Mouse (Mus musculus) spleen, adult 10 weeks (tissue): ENCODE results near the gene Gabra4. TPM values are rescaled to one million over a fixed set of nuclear protein-coding genes. Genes with fewer than 3 reads are reported as not detected.

Source experiments
- polyA plus RNA-seq: library from polyadenylated mRNA; stranded (reverse); fragments of 350-450 nt; fragmentation: Illumina TruSeq; extraction: RNeasy Lipid Tissue Mini Kit (QIAGEN cat#74804); gene quantifications from one replicate; pipeline ENCODE4 v1.2.3, GENCODE M21; 2015; ENCODE audit warnings: low replicate concordance; ENCODE audit not compliant: insufficient read depth

The Gabra4 gene
- polyA plus RNA-seq, result 0.11 TPM

GRCm38 (mm10) chr5:71658115-71658497 is at the start of gene Gabra4:
Gene Gabra4, minus strand, starts transcription at chr5:71658308.

GRCm38 (mm10) chr5:71657482-71658114 is 510 bp downstream of the Gabra4 start, which contains the start of gene Gabrb1:
Gene Gabrb1, plus strand, starts transcription at chr5:71658113.

GRCm38 (mm10) chr5:71548079-71548478 is 110.0 kb downstream of the Gabra4 start, which contains the start of gene Cox7b2:
Gene Cox7b2, minus strand, starts transcription at chr5:71548205.

Other genes with a start within 250 kb of the Gabra4 start
- not detected for gene Cox7b2, start 110.1 kb downstream of the Gabra4 start, polyA plus RNA-seq
- not detected for gene Gabrb1, start 195 bp downstream of the Gabra4 start, polyA plus RNA-seq